Mouse (Mus musculus): Measurements from ENCODE around the gene Suox.

DNA sequence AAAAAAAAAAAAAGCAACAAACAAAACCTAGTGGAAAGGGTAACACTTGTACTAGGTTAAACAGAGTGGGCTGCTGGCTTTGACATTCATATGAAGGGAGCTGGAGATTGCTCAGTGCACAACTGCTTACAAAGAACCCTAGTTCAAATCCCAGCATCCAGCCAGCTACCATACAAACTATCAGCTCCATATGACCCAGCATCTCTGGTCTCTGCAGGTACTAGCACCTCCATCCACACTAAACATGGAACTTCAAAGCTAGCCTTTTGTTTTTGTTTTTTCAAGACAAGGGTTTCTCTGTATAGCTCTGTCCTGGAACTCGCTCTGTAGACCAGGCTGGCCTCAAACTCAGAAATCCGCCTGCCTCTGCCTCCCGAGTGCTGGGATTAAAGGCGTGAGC lies 51.2 kb downstream of the Suox start:
- TF ChIP-seq CTCF (IDR thresholded peaks at IDR 0.05; ENCODE audit: low read depth, low read length) (no peak), TAL1 (conservative IDR thresholded peaks at IDR 0.05; ENCODE audit: low read depth, low read length) (no peak), GATA1 (IDR thresholded peaks at IDR 0.05; ENCODE audit: borderline replicate concordance, low read length) (no peak), POLR2AphosphoS5 (IDR thresholded peaks at IDR 0.05; ENCODE audit: insufficient replicate concordance, low read depth, low read length) (no peak)

Measured in G1E (cell line).